Comparison of ENCODE assay signal across 22 mouse cellular contexts in genomic region chr10:27382887-27383609, GRCm38 (mm10).
A peak's percentile ranks its signal among the peaks of the same experiment; 100 is the strongest.
DNase-seq lines count a peak whose midpoint lies in the region; ATAC-seq and TF ChIP-seq lines count a peak whose summit lies in the region.
"Had no signal": no experiment of that assay in that cellular context is flagged by ENCODE, and none has a peak within 500 bp of the region (broad histone marks: within the 10 kb centered on the region; RNA-seq: fewer than 3 reads in every experiment).

No protein-coding gene starts in this region.

- ATAC-seq in forebrain, embryonic 14.5 days: peak; percentile 46; the same call in 1 of the 2 replicates
- no peak for ATAC-seq in forebrain, embryonic 12.5 days (ENCODE audit: low FRiP score)
- ATAC-seq in heart, embryonic 11.5 days (replicated peaks; ENCODE audit: insufficient number of reproducible peaks, low FRiP score, low TSS enrichment): no peak

- no peak overlapping the region for H3K4me2 ChIP-seq in forebrain, embryonic 14.5 days (ENCODE audit: low read length)
- no peak overlapping the region for H3K4me2 ChIP-seq in forebrain, embryonic 12.5 days
- H3K4me2 ChIP-seq in heart, embryonic 11.5 days: no peak overlapping the region
- H3K4me2 ChIP-seq in myocyte (ENCODE audit: low read depth): no peak overlapping the region
- H3K4me2 ChIP-seq: embryonic facial prominence, embryonic 15.5 days; limb, embryonic 15.5 days; liver, embryonic 15.5 days; neural tube, embryonic 12.5 days had no signal

- DNase-seq in forebrain, embryonic 14.5 days (ENCODE audit: low spot score): peak; percentile 7
- DNase-seq in heart, adult 8-10 months (ENCODE audit: low spot score): peak; percentile 21
- DNase-seq in right cerebral cortex, postnatal 10 days (ENCODE audit: low spot score in 2 of 2): peak; percentile 33 to 57
- DNase-seq in right cerebral cortex, adult 2 months (ENCODE audit: low spot score in 2 of 2): no peak
- DNase-seq in thymus, adult 18-20 months: no peak
- DNase-seq: adrenal gland, postnatal 14 days; cerebellum, adult 2 months; gastrocnemius, postnatal 14 days; kidney, adult 18-20 months; layer of hippocampus, postnatal 36 days; right cerebral cortex, postnatal 25 days had no signal

- no peaks in the 10 kb centered on the region for H3K9me3 ChIP-seq in forebrain, embryonic 14.5 days (replicated peaks; ENCODE audit: control insufficient read depth, low read length)
- H3K9me3 ChIP-seq in forebrain, embryonic 12.5 days: no peaks in the 10 kb centered on the region
- no peaks in the 10 kb centered on the region for H3K9me3 ChIP-seq in heart, embryonic 11.5 days (replicated peaks; ENCODE audit: control insufficient read depth, low read length)
- H3K9me3 ChIP-seq: embryonic facial prominence, embryonic 15.5 days; limb, embryonic 15.5 days; liver, embryonic 15.5 days; midbrain, embryonic 10.5 days; neural tube, embryonic 12.5 days had no signal

- 56% methylated on average over 2 of the region's 2 CpGs for WGBS in forebrain, embryonic 14.5 days
- 72% methylated on average over 2 of the region's 2 CpGs for WGBS in forebrain, embryonic 12.5 days
- WGBS in heart, embryonic 11.5 days (ENCODE audit: insufficient replicate concordance): 59% methylated on average over 2 of the region's 2 CpGs

- no peaks in the 10 kb centered on the region for H3K36me3 ChIP-seq in forebrain, embryonic 14.5 days (ENCODE audit: control insufficient read depth, insufficient read depth, low read length)
- no peaks in the 10 kb centered on the region for H3K36me3 ChIP-seq in forebrain, embryonic 12.5 days (replicated peaks)
- no peaks in the 10 kb centered on the region for H3K36me3 ChIP-seq in heart, embryonic 11.5 days (ENCODE audit: control insufficient read depth, insufficient read depth, low read length)
- no peaks in the 10 kb centered on the region for H3K36me3 ChIP-seq in myocyte (ENCODE audit: control insufficient read depth, insufficient read depth)
- H3K36me3 ChIP-seq: embryonic facial prominence, embryonic 15.5 days; limb, embryonic 15.5 days; liver, embryonic 15.5 days; midbrain, embryonic 10.5 days; neural tube, embryonic 12.5 days had no signal

- TF ChIP-seq POLR2A in myocyte (IDR thresholded peaks at IDR 0.05; ENCODE audit: insufficient read length, low read depth): no peak

- H3K27me3 ChIP-seq in forebrain, embryonic 14.5 days (replicated peaks; ENCODE audit: control insufficient read depth, insufficient read depth, low read length): no peaks in the 10 kb centered on the region
- H3K27me3 ChIP-seq in forebrain, embryonic 12.5 days: no peaks in the 10 kb centered on the region
- no peaks in the 10 kb centered on the region for H3K27me3 ChIP-seq in heart, embryonic 11.5 days (ENCODE audit: control insufficient read depth, insufficient read depth, low read length)
- no peaks in the 10 kb centered on the region for H3K27me3 ChIP-seq in myocyte (ENCODE audit: control insufficient read depth, insufficient read depth, insufficient read length)
- H3K27me3 ChIP-seq: CH12.LX; embryonic facial prominence, embryonic 15.5 days; limb, embryonic 15.5 days; liver, embryonic 15.5 days; neural tube, embryonic 12.5 days had no signal

- H3K79me2 ChIP-seq in myocyte (ENCODE audit: control insufficient read depth, insufficient read depth): no peaks in the 10 kb centered on the region

- H3K4me3 ChIP-seq in forebrain, embryonic 14.5 days (ENCODE audit: low read depth, low read length): no peak overlapping the region
- H3K4me3 ChIP-seq in forebrain, embryonic 12.5 days (replicated peaks): no peak overlapping the region
- no peak overlapping the region for H3K4me3 ChIP-seq in heart, embryonic 11.5 days (ENCODE audit: low read depth, low read length)
- no peak overlapping the region for H3K4me3 ChIP-seq in myocyte
- H3K4me3 ChIP-seq: embryonic facial prominence, embryonic 15.5 days; limb, embryonic 15.5 days; liver, embryonic 15.5 days; midbrain, embryonic 10.5 days; neural tube, embryonic 12.5 days had no signal

- H3K27ac ChIP-seq in forebrain, embryonic 14.5 days (ENCODE audit: low read depth, low read length): no peak overlapping the region
- no peak overlapping the region for H3K27ac ChIP-seq in forebrain, embryonic 12.5 days
- no peak overlapping the region for H3K27ac ChIP-seq in heart, embryonic 11.5 days (ENCODE audit: low read depth, low read length)
- H3K27ac ChIP-seq: embryonic facial prominence, embryonic 15.5 days; kidney, postnatal 0 days; limb, embryonic 15.5 days; liver, embryonic 15.5 days; macrophage; midbrain, embryonic 10.5 days; neural tube, embryonic 12.5 days had no signal

- H3K9ac ChIP-seq in forebrain, embryonic 14.5 days (ENCODE audit: low read length): no peak overlapping the region
- H3K9ac ChIP-seq in forebrain, embryonic 12.5 days: no peak overlapping the region
- H3K9ac ChIP-seq in heart, embryonic 11.5 days (ENCODE audit: low read depth, low read length): no peak overlapping the region
- H3K9ac ChIP-seq: embryonic facial prominence, embryonic 15.5 days; limb, embryonic 15.5 days; liver, embryonic 15.5 days; neural tube, embryonic 12.5 days had no signal

- no peaks in the 10 kb centered on the region for H3K4me1 ChIP-seq in forebrain, embryonic 14.5 days (ENCODE audit: control insufficient read depth, insufficient read depth, low read length)
- H3K4me1 ChIP-seq in forebrain, embryonic 12.5 days: no peaks in the 10 kb centered on the region
- no peaks in the 10 kb centered on the region for H3K4me1 ChIP-seq in heart, embryonic 11.5 days (ENCODE audit: control insufficient read depth, insufficient read depth, low read length)
- H3K4me1 ChIP-seq: embryonic facial prominence, embryonic 15.5 days; limb, embryonic 15.5 days; liver, embryonic 15.5 days; midbrain, embryonic 10.5 days; neural tube, embryonic 12.5 days had no signal

- no peak overlapping the region for H3ac ChIP-seq in myocyte (ENCODE audit: control insufficient read depth, insufficient read length)

TF ChIP-seq in myocyte, 11 proteins besides CTCF, POLR2A, EP300 and RAD21:
- TF ChIP-seq USF1 (IDR thresholded peaks at IDR 0.05; ENCODE audit: low read depth) (peak; percentile 50), E2F4 (IDR thresholded peaks at IDR 0.05; ENCODE audit: insufficient read depth) (no peak), CEBPB (IDR thresholded peaks at IDR 0.05; ENCODE audit: insufficient read depth, poor library complexity, severe bottlenecking) (no peak), MYOD1 (IDR thresholded peaks at IDR 0.05; ENCODE audit: control insufficient read depth in 1 of 3, insufficient read length in 2 of 3, low read depth in 2 of 3) (no peak), POLR2AphosphoS2 (IDR thresholded peaks at IDR 0.05; ENCODE audit: insufficient read length, low read depth) (no peak)

Comparison
In these comparisons a context has a peak if more than half of its experiments do, and no peak if none do; other contexts are left out.
1. DNase-seq: peak in forebrain, embryonic 14.5 days (single experiment), heart, adult 8-10 months (single experiment) and right cerebral cortex, postnatal 10 days (2 of 2); none in right cerebral cortex, adult 2 months (0 of 2) and thymus, adult 18-20 months (0 of 2).